Mouse (Mus musculus): ENCODE data around the gene Prr12. TPM values are rescaled to one million over a fixed set of nuclear protein-coding genes. Genes with fewer than 3 reads are reported as not detected.

Prr12 gene
- polyA plus RNA-seq (2021; fragmentation: Nextera tagmentation) = 3.6 and 6.1 TPM in 2 replicates
- long read RNA-seq, experiment 1, transcript Prr12-202 (6 exons, 1,487 nt) = major isoform, 6 of 7 reads
- long read RNA-seq, experiment 1, partial matches to known transcripts = 1 of 7 reads
- long read RNA-seq, experiment 1, other reads (novel, unspliced or antisense) = 0 of 7 reads
- long read RNA-seq, experiment 2, partial matches to known transcripts = 2 of 4 reads
- long read RNA-seq, experiment 2, other reads (novel, unspliced or antisense) = 1 of 4 reads

GRCm38 (mm10) chr7:45052862-45053116 is at the start of gene Prr12:
TSS of gene Prr12 (minus strand) at chr7:45052881.

DNA sequence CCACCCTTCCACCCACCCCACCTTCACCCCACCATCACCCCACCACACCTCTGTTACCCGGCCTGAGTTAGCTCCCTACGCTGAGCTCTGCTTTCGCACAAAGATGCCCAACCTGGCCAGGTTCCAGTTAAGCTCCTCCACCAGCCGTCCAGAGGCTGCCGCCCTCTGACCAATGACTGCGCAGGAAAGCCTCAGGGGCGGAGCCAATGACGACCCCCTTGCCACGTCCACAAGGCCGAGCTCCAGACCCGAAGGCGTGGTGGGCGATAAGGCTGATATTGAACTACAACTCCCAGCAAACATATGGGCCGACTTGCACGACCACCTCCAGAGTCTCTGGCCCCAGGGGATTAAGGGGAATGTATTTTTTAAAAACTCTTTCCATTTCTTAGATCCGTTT is 39.4 kb upstream of the Prr12 start, which contains the start of gene Rcn3:
Gene Rcn3, minus strand, starts transcription at position 174 of the 400 bp plus-strand sequence.

DNA sequence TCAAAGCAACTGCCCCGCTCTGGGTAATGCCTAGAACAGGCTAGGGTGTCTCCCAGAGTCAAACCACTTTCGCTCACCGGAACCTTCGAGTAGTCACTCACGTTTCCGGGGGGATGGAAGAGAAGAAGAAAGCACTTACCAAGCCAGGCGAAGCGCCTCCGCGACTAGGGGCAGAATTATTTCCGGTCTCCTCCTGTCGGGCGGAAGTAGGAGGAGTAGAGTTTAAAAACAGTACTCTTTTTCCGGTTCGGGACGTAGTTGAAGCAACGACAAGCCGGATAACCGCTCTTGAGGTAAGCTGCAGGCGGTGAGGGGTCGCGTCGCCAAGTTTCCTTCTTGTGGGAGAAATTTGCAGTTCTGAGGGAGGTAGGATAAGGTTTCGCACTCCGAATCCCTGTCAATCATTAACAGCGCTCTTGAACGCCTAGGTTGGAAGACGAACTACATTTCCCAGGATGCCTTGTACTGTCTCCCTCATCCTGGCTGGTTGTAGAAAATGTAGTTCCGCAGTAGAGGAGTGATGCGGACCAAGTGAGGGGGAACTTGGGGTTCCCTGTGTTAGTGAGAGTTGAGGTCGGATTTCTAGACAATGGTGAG is 9.7 kb upstream of the Prr12 start, which contains the start of the genes Nosip and Prrg2:
Gene Nosip, plus strand, starts transcription at position 191 of the 597 bp plus-strand sequence.
Gene Prrg2, minus strand, starts transcription at position 439 of the 597 bp plus-strand sequence.

GRCm38 (mm10) chr7:45017242-45018061 is 35.2 kb downstream of the Prr12 start, which contains the start of gene Rras:
TSS of gene Rras (plus strand) at chr7:45017961.

GRCm38 (mm10) chr7:45015957-45016612 is 36.6 kb downstream of the Prr12 start, which contains the start of gene Scaf1:
TSS of gene Scaf1 (minus strand) at chr7:45016363.

GRCm38 (mm10) chr7:44998501-44998955 is 54.2 kb downstream of the Prr12 start, which contains the start of gene Bcl2l12:
TSS of gene Bcl2l12 (minus strand) at chr7:44998712.

GRCm38 (mm10) chr7:44997231-44997939 is 55.3 kb downstream of the Prr12 start, which contains the start of gene Irf3:
TSS of gene Irf3 (plus strand) at chr7:44997648.

GRCm38 (mm10) chr7:44986192-44986878 is 66.3 kb downstream of the Prr12 start, which contains the start of gene Prmt1:
TSS of gene Prmt1 (minus strand) at chr7:44986568.

Other genes with a start within 250 kb of the Prr12 start
- 9.7 and 11.8 TPM in 2 replicates for gene Nup62, start 236.8 kb downstream of the Prr12 start, polyA plus RNA-seq (2021; fragmentation: Nextera tagmentation)
- 0.51 and 1.0 TPM in 2 replicates for gene Il4i1, start 236.5 kb downstream of the Prr12 start, polyA plus RNA-seq (2021; fragmentation: Nextera tagmentation)
- 0.93 and 2.1 TPM in 2 replicates for gene Atf5, start 236.2 kb downstream of the Prr12 start, polyA plus RNA-seq (2021; fragmentation: Nextera tagmentation)
- gene Akt1s1, start 203.9 kb downstream of the Prr12 start, polyA plus RNA-seq (2021; fragmentation: Nextera tagmentation) = 31.0 and 50.0 TPM in 2 replicates
- gene Tbc1d17, start 203.8 kb downstream of the Prr12 start, polyA plus RNA-seq (2021; fragmentation: Nextera tagmentation) = 48.7 and 69.5 TPM in 2 replicates
- 25.1 and 38.7 TPM in 2 replicates for gene Pnkp, start 195.7 kb downstream of the Prr12 start, polyA plus RNA-seq (2021; fragmentation: Nextera tagmentation)
- gene Ptov1, start 183.1 kb downstream of the Prr12 start, polyA plus RNA-seq (2021; fragmentation: Nextera tagmentation) = 120 and 523 TPM in 2 replicates
- gene Med25, start 160.2 kb downstream of the Prr12 start, polyA plus RNA-seq (2021; fragmentation: Nextera tagmentation) = 114 and 117 TPM in 2 replicates
- gene Fuz, start 156.8 kb downstream of the Prr12 start, polyA plus RNA-seq (2021; fragmentation: Nextera tagmentation) = 11.3 and 12.2 TPM in 2 replicates
- gene Ap2a1, start 123.4 kb downstream of the Prr12 start, polyA plus RNA-seq (2021; fragmentation: Nextera tagmentation) = 27.8 and 116 TPM in 2 replicates
- 0.91 and 0.97 TPM in 2 replicates for gene Tsks, start 109.7 kb downstream of the Prr12 start, polyA plus RNA-seq (2021; fragmentation: Nextera tagmentation)
- gene Cpt1c, start 78.0 kb downstream of the Prr12 start, polyA plus RNA-seq (2021; fragmentation: Nextera tagmentation) = 48.7 and 54.3 TPM in 2 replicates
- 9.6 and 17.5 TPM in 2 replicates for gene Prmt1, start 66.3 kb downstream of the Prr12 start, polyA plus RNA-seq (2021; fragmentation: Nextera tagmentation)
- 11.6 and 14.6 TPM in 2 replicates for gene Irf3, start 55.2 kb downstream of the Prr12 start, polyA plus RNA-seq (2021; fragmentation: Nextera tagmentation)
- 2.0 and 2.6 TPM in 2 replicates for gene Bcl2l12, start 54.2 kb downstream of the Prr12 start, polyA plus RNA-seq (2021; fragmentation: Nextera tagmentation)
- gene Scaf1, start 36.5 kb downstream of the Prr12 start, polyA plus RNA-seq (2021; fragmentation: Nextera tagmentation) = 61.4 and 61.9 TPM in 2 replicates
- gene Rras, start 34.9 kb downstream of the Prr12 start, polyA plus RNA-seq (2021; fragmentation: Nextera tagmentation) = 5.0 and 5.8 TPM in 2 replicates
- 36.5 and 47.8 TPM in 2 replicates for gene Nosip, start 9.5 kb upstream of the Prr12 start, polyA plus RNA-seq (2021; fragmentation: Nextera tagmentation)
- 11.7 and 12.1 TPM in 2 replicates for gene Prrg2, start 9.8 kb upstream of the Prr12 start, polyA plus RNA-seq (2021; fragmentation: Nextera tagmentation)
- gene Rcn3, start 39.3 kb upstream of the Prr12 start, polyA plus RNA-seq (2021; fragmentation: Nextera tagmentation) = 9.5 and 14.4 TPM in 2 replicates
- 26.0 and 28.5 TPM in 2 replicates for gene Fcgrt, start 51.0 kb upstream of the Prr12 start, polyA plus RNA-seq (2021; fragmentation: Nextera tagmentation)
- gene Rps11, start 71.6 kb upstream of the Prr12 start, polyA plus RNA-seq (2021; fragmentation: Nextera tagmentation) = 1,227 and 1,374 TPM in 2 replicates
- 2,046 and 2,172 TPM in 2 replicates for gene Rpl13a, start 75.9 kb upstream of the Prr12 start, polyA plus RNA-seq (2021; fragmentation: Nextera tagmentation)
- 0.14 TPM in 1 of 2 replicates, not detected in the other for gene Gm45713, start 83.3 kb upstream of the Prr12 start, polyA plus RNA-seq (2021; fragmentation: Nextera tagmentation)
- gene Flt3l, start 83.6 kb upstream of the Prr12 start, polyA plus RNA-seq (2021; fragmentation: Nextera tagmentation) = 0.70 and 0.99 TPM in 2 replicates
- 37.8 and 48.3 TPM in 2 replicates for gene Pih1d1, start 101.4 kb upstream of the Prr12 start, polyA plus RNA-seq (2021; fragmentation: Nextera tagmentation)
- gene Aldh16a1, start 101.7 kb upstream of the Prr12 start, polyA plus RNA-seq (2021; fragmentation: Nextera tagmentation) = 4.8 TPM in 2 replicates
- gene Slc17a7, start 111.1 kb upstream of the Prr12 start, polyA plus RNA-seq (2021; fragmentation: Nextera tagmentation) = 45.6 and 104 TPM in 2 replicates
- gene Gfy, start 126.7 kb upstream of the Prr12 start, polyA plus RNA-seq (2021; fragmentation: Nextera tagmentation) = 0.05 TPM in 1 of 2 replicates, not detected in the other
- not detected in 2 replicates for gene Pth2, start 128.1 kb upstream of the Prr12 start, polyA plus RNA-seq (2021; fragmentation: Nextera tagmentation)
- gene Ccdc155, start 152.0 kb upstream of the Prr12 start, polyA plus RNA-seq (2021; fragmentation: Nextera tagmentation) = 3.6 and 4.4 TPM in 2 replicates
- 41.8 and 55.2 TPM in 2 replicates for gene Dkkl1, start 159.3 kb upstream of the Prr12 start, polyA plus RNA-seq (2021; fragmentation: Nextera tagmentation)
- gene Tead2, start 162.9 kb upstream of the Prr12 start, polyA plus RNA-seq (2021; fragmentation: Nextera tagmentation) = 0.40 and 2.1 TPM in 2 replicates
- gene Cd37, start 186.2 kb upstream of the Prr12 start, polyA plus RNA-seq (2021; fragmentation: Nextera tagmentation) = 9.9 and 10.6 TPM in 2 replicates
- gene Slc6a16, start 188.2 kb upstream of the Prr12 start, polyA plus RNA-seq (2021; fragmentation: Nextera tagmentation) = 1.1 and 1.6 TPM in 2 replicates
- gene Slc6a21, start 224.6 kb upstream of the Prr12 start, polyA plus RNA-seq (2021; fragmentation: Nextera tagmentation) = not detected in 2 replicates

Measured in left cerebral cortex, adult 6 months (tissue).